Mouse (Mus musculus) forebrain, postnatal 0 days (tissue): Measurements from ENCODE around the gene Olfr699. TPM values are rescaled to one million over a fixed set of nuclear protein-coding genes. Genes with fewer than 3 reads are reported as not detected.
"Not testable (repeated sequence)": the region's sequence is repeated elsewhere in the genome, so short reads cannot be mapped to it uniquely, and the experiment has no call there.

Source experiments
- ATAC-seq: fragments of 200-750 bp; cut with Nextera tagmentation; 2 replicates; pipeline ENCODE4 v1.8.0; 2017; ENCODE audit warnings: mild to moderate bottlenecking, moderate library complexity
- DNase-seq: peaks from one replicate; pipeline ENCODE4 v3.0.0-alpha.2; 2015
- H3K27ac ChIP-seq: fragments of 300-500 bp; sonication (generic); 2 replicates; pipeline ENCODE4 v1.5.1; 2014; ENCODE audit warnings: low read depth, mild to moderate bottlenecking, antibody characterized with exemption, low read length, moderate library complexity, mixed read lengths
- H3K27me3 ChIP-seq: fragments of 300-500 bp; sonication (generic); 2 replicates; pipeline ENCODE4 v1.6.1; 2014; ENCODE audit warnings: mild to moderate bottlenecking, low read length, mixed read lengths; ENCODE audit not compliant: insufficient read depth
- H3K36me3 ChIP-seq: fragments of 300-500 bp; sonication (generic); 2 replicates; pipeline ENCODE4 v1.6.1; 2014; ENCODE audit warnings: mild to moderate bottlenecking, moderate library complexity; ENCODE audit not compliant: insufficient read depth
- H3K4me1 ChIP-seq: fragments of 300-500 bp; sonication (generic); 2 replicates; pipeline ENCODE4 v1.6.1; 2014; ENCODE audit warnings: antibody characterized with exemption; ENCODE audit not compliant: insufficient read depth
- H3K4me2 ChIP-seq: fragments of 300-500 bp; sonication (generic); 2 replicates; pipeline ENCODE4 v1.6.1; 2014; ENCODE audit warnings: low read depth, mild to moderate bottlenecking, moderate library complexity
- H3K4me3 ChIP-seq: fragments of 300-500 bp; sonication (generic); 2 replicates; pipeline ENCODE4 v1.5.1; 2014; ENCODE audit warnings: low read depth, low read length, mixed read lengths
- H3K9ac ChIP-seq: fragments of 300-500 bp; sonication (generic); 2 replicates; pipeline ENCODE4 v1.6.1; 2014; ENCODE audit warnings: mild to moderate bottlenecking
- H3K9me3 ChIP-seq: fragments of 300-500 bp; sonication (generic); 2 replicates; pipeline ENCODE4 v1.6.1; 2016; ENCODE audit warnings: low read length
- CTCF ChIP-seq: sonication (generic); IDR thresholded peaks from 2 replicates; pipeline ENCODE4 v1.5.1; 2016; ENCODE audit warnings: antibody characterized with exemption, control low read depth, low read depth
- WGBS: fragments of 180-500 bp; shearing (Covaris S2); extraction: QIAGEN DNeasy Blood & Tissue Kit; methylation state at CpG from one replicate; pipeline ENCODE4 v1.1.7; 2014; 5-methylcytosine and 5-hydroxymethylcytosine counted together
- polyA plus RNA-seq: library from polyadenylated mRNA; unstranded; fragments of >200 nt; fragmentation: Nextera tagmentation; extraction: Ambion mirVana; gene quantifications from 2 replicates; pipeline ENCODE4 v1.2.1, GENCODE M21; 2015
- total RNA-seq: library from RNA; depleted of rRNA; stranded (reverse); fragments of >200 nt; gene quantifications from 2 replicates; pipeline ENCODE4 v1.2.3, GENCODE M21; 2014; rRNA removed

Olfr699 gene
- total RNA-seq, result not detected in 2 replicates
- polyA plus RNA-seq, result not detected in 2 replicates

- H3K9ac ChIP-seq, result no peak within 1 kb of the TSS
- no peak within 1 kb of the TSS for H3K4me2 ChIP-seq
- H3K27ac ChIP-seq, result no peak within 1 kb of the TSS
- no peaks in the 10 kb centered on the region for H3K9me3 ChIP-seq
- 89% methylated on average over 1 of the region's 1 CpGs for WGBS
- no peaks in the 10 kb centered on the region for H3K36me3 ChIP-seq
- TF ChIP-seq CTCF, result no peak
- H3K4me1 ChIP-seq, result no peaks in the 10 kb centered on the region
- DNase-seq, result no peak
- H3K4me3 ChIP-seq, result no peak within 1 kb of the TSS
- H3K27me3 ChIP-seq, result no peaks in the 10 kb centered on the region
- no peak for ATAC-seq
These were observed at the start of gene Olfr699 for GRCm38 (mm10) chr7:106793098-106793497. TSS of gene Olfr699 (minus strand) at chr7:106793198.

GRCm38 (mm10) chr7:106833793-106834192, 40.8 kb upstream of the Olfr699 start, which contains the start of gene Olfr702:
TSS of gene Olfr702 (minus strand) at chr7:106833893.
- no peak within 1 kb of the TSS for H3K27ac ChIP-seq
- no peak within 1 kb of the TSS for H3K4me2 ChIP-seq
- no peaks in the 10 kb centered on the region for H3K4me1 ChIP-seq
- no peaks in the 10 kb centered on the region for H3K36me3 ChIP-seq
- no peaks in the 10 kb centered on the region for H3K9me3 ChIP-seq
- ATAC-seq (no peak), DNase-seq (no peak)
- no peak for TF ChIP-seq CTCF
- no peak within 1 kb of the TSS for H3K9ac ChIP-seq
- H3K27me3 ChIP-seq, result no peaks in the 10 kb centered on the region
- H3K4me3 ChIP-seq, result no peak within 1 kb of the TSS

GRCm38 (mm10) chr7:106818414-106818813, 25.4 kb upstream of the Olfr699 start:
- ATAC-seq, result no peak
- Histone ChIP-seq H3K4me2 (no peak overlapping the region), H3K4me1 (no peaks in the 10 kb centered on the region), H3K9me3 (no peaks in the 10 kb centered on the region), H3K4me3 (no peak overlapping the region), H3K27me3 (no peaks in the 10 kb centered on the region), H3K36me3 (no peaks in the 10 kb centered on the region), H3K27ac (no peak overlapping the region), H3K9ac (no peak overlapping the region)
- DNase-seq, result no peak
- no peak for TF ChIP-seq CTCF

GRCm38 (mm10) chr7:106815775-106816174, 22.8 kb upstream of the Olfr699 start:
- Histone ChIP-seq H3K4me1 (no peaks in the 10 kb centered on the region), H3K36me3 (no peaks in the 10 kb centered on the region), H3K27ac (no peak overlapping the region), H3K9ac (no peak overlapping the region), H3K4me2 (no peak overlapping the region), H3K27me3 (no peaks in the 10 kb centered on the region), H3K4me3 (no peak overlapping the region), H3K9me3 (no peaks in the 10 kb centered on the region)
- no peak for ATAC-seq
- DNase-seq, result no peak
- no peak for TF ChIP-seq CTCF
- WGBS, result 73% methylated on average over 2 of the region's 2 CpGs

GRCm38 (mm10) chr7:106813829-106814228, 20.8 kb upstream of the Olfr699 start, which contains the start of gene Olfr701:
TSS of gene Olfr701 (plus strand) at chr7:106814129.
- Histone ChIP-seq H3K27me3 (no peaks in the 10 kb centered on the region), H3K36me3 (no peaks in the 10 kb centered on the region), H3K4me3 (no peak within 1 kb of the TSS), H3K27ac (no peak within 1 kb of the TSS), H3K9ac (no peak within 1 kb of the TSS), H3K4me1 (no peaks in the 10 kb centered on the region), H3K9me3 (no peaks in the 10 kb centered on the region), H3K4me2 (no peak within 1 kb of the TSS)
- TF ChIP-seq CTCF, result no peak
- 70% methylated on average over 2 of the region's 2 CpGs for WGBS
- ATAC-seq (no peak), DNase-seq (no peak)

GRCm38 (mm10) chr7:106808734-106809133, 15.7 kb upstream of the Olfr699 start, which contains the start of gene Olfr700:
TSS of gene Olfr700 (minus strand) at chr7:106808834.
- H3K9ac ChIP-seq, result no peak within 1 kb of the TSS
- no peak for DNase-seq
- no peaks in the 10 kb centered on the region for H3K27me3 ChIP-seq
- ATAC-seq, result no peak
- H3K4me3 ChIP-seq, result no peak within 1 kb of the TSS
- TF ChIP-seq CTCF, result no peak
- no peak within 1 kb of the TSS for H3K27ac ChIP-seq
- no peaks in the 10 kb centered on the region for H3K4me1 ChIP-seq
- no peaks in the 10 kb centered on the region for H3K36me3 ChIP-seq
- WGBS, result 96% methylated on average over 1 of the region's 1 CpGs
- no peak within 1 kb of the TSS for H3K4me2 ChIP-seq
- H3K9me3 ChIP-seq, result no peaks in the 10 kb centered on the region

GRCm38 (mm10) chr7:106788330-106788729, 4.7 kb downstream of the Olfr699 start:
- no peak for DNase-seq
- Histone ChIP-seq H3K27ac (no peak overlapping the region), H3K4me3 (no peak overlapping the region), H3K27me3 (no peaks in the 10 kb centered on the region), H3K9me3 (no peaks in the 10 kb centered on the region), H3K36me3 (no peaks in the 10 kb centered on the region), H3K4me2 (no peak overlapping the region), H3K4me1 (no peaks in the 10 kb centered on the region), H3K9ac (no peak overlapping the region)
- ATAC-seq, result no peak
- TF ChIP-seq CTCF, result no peak

GRCm38 (mm10) chr7:106761008-106761407, 32.0 kb downstream of the Olfr699 start:
- not testable (repeated sequence) for DNase-seq, H3K4me2 ChIP-seq
- WGBS, result 93% methylated on average over 2 of the region's 2 CpGs

More at GRCm38 (mm10) chr7:106761008-106761407, 32.0 kb downstream of the Olfr699 start:
- H3K4me1 ChIP-seq, H3K27me3 ChIP-seq, H3K9ac ChIP-seq, ATAC-seq, H3K4me3 ChIP-seq, H3K36me3 ChIP-seq, H3K9me3 ChIP-seq, H3K27ac ChIP-seq: not testable (repeated sequence)
